Mouse (Mus musculus) v-Abl transformed pro-B cells (cell line): ENCODE results near the gene Ehmt2.
"Not testable (repeated sequence)": the region's sequence is repeated elsewhere in the genome, so short reads cannot be mapped to it uniquely, and the experiment has no call there.

Experiments
- in situ Hi-C, 2 experiments: fragments of 400-800 bp; cut with MboI; formaldehyde crosslinking; loops; one replicate each; pipeline ENCODE4 v1.15.1; 2025; ENCODE audit not compliant: unreplicated experiment in 2 of 2

The Ehmt2 gene

GRCm38 (mm10) chr17:34887942-34888341 lies 10.3 kb upstream of the Ehmt2 start:
- in situ Hi-C loops = no loop called here

- in situ Hi-C loops = no loop called here
These were observed 8.1 kb upstream of the Ehmt2 start for GRCm38 (mm10) chr17:34890074-34890743.

GRCm38 (mm10) chr17:34891377-34891776 lies 6.9 kb upstream of the Ehmt2 start:
- in situ Hi-C loops = no loop called here

- in situ Hi-C loops = no loop called here
These were observed 5.0 kb upstream of the Ehmt2 start for GRCm38 (mm10) chr17:34893072-34893824.

- in situ Hi-C loops = no loop called here
These were observed 4.1 kb upstream of the Ehmt2 start for GRCm38 (mm10) chr17:34894074-34894597.

GRCm38 (mm10) chr17:34894801-34895530 lies 3.3 kb upstream of the Ehmt2 start:
- in situ Hi-C loops = no loop called here

GRCm38 (mm10) chr17:34895724-34896123 lies 2.5 kb upstream of the Ehmt2 start:
- in situ Hi-C loops = no loop called here

GRCm38 (mm10) chr17:34896366-34896765 lies 1.9 kb upstream of the Ehmt2 start:
- in situ Hi-C loops = no loop called here

- in situ Hi-C loops = no loop called here
These were observed 703 bp upstream of the Ehmt2 start for GRCm38 (mm10) chr17:34897373-34898159.

- in situ Hi-C loops = no loop called here
These were observed 410 bp downstream of the Ehmt2 start for GRCm38 (mm10) chr17:34898706-34899052.

GRCm38 (mm10) chr17:34899053-34899889 lies 1.0 kb downstream of the Ehmt2 start:
- in situ Hi-C loops = no loop called here

- in situ Hi-C loops = no loop called here
These were observed 1.6 kb downstream of the Ehmt2 start for GRCm38 (mm10) chr17:34899890-34900243.

GRCm38 (mm10) chr17:34900826-34901225 lies 2.6 kb downstream of the Ehmt2 start:
- in situ Hi-C loops = not testable (repeated sequence)

GRCm38 (mm10) chr17:34901948-34902347 lies 3.7 kb downstream of the Ehmt2 start:
- in situ Hi-C loops = not testable (repeated sequence)

GRCm38 (mm10) chr17:34902895-34903294 lies 4.6 kb downstream of the Ehmt2 start:
- in situ Hi-C loops = no loop called here

- in situ Hi-C loops = loop anchor here (5.0 to 10.0 kb wide), 5 partner anchors 36 to 266 kb away; partner anchors contain the start of genes Lsm2 (in 2 of the 2), Atf6b (in 1 of the 2) and Fkbpl (in 1 of the 2)
These were observed 12.7 kb downstream of the Ehmt2 start for GRCm38 (mm10) chr17:34910982-34911381.

- in situ Hi-C loops = loop anchor here (5.0 to 10.0 kb wide), 5 partner anchors 35 to 267 kb away; partner anchors contain the start of genes Lsm2 (in 2 of the 2), Atf6b (in 1 of the 2) and Fkbpl (in 1 of the 2)
These were observed 13.7 kb downstream of the Ehmt2 start for GRCm38 (mm10) chr17:34911945-34912351.

- in situ Hi-C loops = loop anchor here (5.0 to 10.0 kb wide), 5 partner anchors 33 to 269 kb away; partner anchors contain the start of genes Lsm2 (in 2 of the 2), Atf6b (in 1 of the 2) and Fkbpl (in 1 of the 2)
These were observed 15.8 kb downstream of the Ehmt2 start, which contains the start of gene Slc44a4 for GRCm38 (mm10) chr17:34913930-34914665. Slc44a4 (plus strand) TSS chr17:34914466.
